Mouse (Mus musculus): ENCODE measurements around the gene Nlrp6. TPM values are rescaled to one million over a fixed set of nuclear protein-coding genes. Genes with fewer than 3 reads are reported as not detected.

Gene Nlrp6
- total RNA-seq, 2 experiments from 2014 or later, result 0.68 to 1.2 TPM

DNA sequence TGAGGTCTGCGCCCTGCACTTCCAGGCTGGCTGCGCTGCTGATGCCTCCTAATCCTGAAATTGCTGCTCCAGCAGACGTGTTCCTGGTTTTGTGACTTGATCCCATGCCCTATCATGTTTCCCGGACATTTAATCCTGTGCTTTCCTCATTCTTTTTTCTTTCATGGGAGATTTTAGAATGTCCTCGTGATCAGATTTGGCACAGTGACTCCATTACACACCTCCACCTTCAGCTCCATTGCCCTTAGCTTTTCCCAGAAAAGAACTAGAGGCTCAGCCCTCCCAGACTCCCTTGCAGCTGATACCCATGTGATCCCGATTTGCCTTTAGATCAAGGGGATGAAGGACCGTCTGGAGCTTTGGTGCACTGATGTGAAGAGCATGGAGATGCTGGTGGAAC lies 22.8 kb upstream of the Nlrp6 start:
- no peak overlapping the region for H3K27ac ChIP-seq
- no peak for DNase-seq (ENCODE audit: extremely low spot score in 1 of 2, low spot score in 2 of 2)
- TF ChIP-seq CTCF (IDR thresholded peaks at IDR 0.05), result no peak
- intact Hi-C loops (cut with DNase I), result no loop called here
- no peak overlapping the region for H3K4me3 ChIP-seq

DNA sequence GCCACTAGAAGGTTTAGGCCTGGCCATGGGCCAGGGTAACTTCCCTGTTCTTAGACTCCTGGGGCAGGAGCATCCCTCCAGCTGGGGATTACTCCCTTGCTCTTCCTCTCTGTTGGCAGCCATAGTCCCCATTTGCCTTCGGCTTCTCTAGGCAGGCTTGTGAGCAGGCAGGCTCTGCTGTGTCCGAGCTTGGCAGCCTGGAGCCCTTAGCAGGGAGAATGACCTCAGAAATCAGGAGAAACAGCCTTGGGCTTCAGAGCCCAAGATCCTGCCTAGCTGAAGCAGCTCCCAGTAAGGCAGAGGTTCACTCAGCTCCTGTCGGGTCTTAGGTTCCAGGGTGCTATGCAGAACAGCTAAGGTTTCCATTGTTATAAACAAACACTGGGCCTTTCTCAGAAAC lies 21.6 kb upstream of the Nlrp6 start:
- Histone ChIP-seq H3K4me3 (no peak overlapping the region), H3K27ac (no peak overlapping the region)
- intact Hi-C loops (cut with DNase I), result no loop called here
- no peak for DNase-seq (ENCODE audit: extremely low spot score in 1 of 2, low spot score in 2 of 2)
- no peak for TF ChIP-seq CTCF (IDR thresholded peaks at IDR 0.05)

DNA sequence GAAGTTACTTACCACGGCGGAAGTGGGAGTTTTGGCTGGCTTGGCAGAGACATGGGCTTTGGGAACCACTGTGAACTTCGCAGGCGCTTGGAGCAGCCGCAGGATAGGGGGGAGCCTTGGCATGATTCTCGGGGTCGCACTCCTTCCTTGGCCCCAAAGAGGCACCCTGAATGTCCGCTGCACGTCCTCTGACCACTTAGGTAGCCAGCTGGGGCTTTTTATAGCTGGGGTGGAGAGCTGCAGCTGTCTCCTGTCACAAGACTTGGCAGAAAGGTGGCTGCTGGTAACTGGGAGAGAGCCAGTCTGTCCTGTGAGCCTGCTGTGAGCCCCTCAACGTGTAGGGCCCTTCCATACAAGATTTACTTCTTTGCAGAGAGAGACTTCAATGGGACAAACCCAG lies 20.5 kb upstream of the Nlrp6 start, which contains the start of gene Cox8b:
Cox8b (minus strand) TSS at position 227 of the 400 bp plus-strand sequence.
- intact Hi-C loops (cut with DNase I), result loop anchor here (5.0 kb wide), 1 partner anchor 823 kb away; no protein-coding TSS in a partner anchor
- no peak for DNase-seq (ENCODE audit: extremely low spot score in 1 of 2, low spot score in 2 of 2)
- no peak within 1 kb of the TSS for H3K4me3 ChIP-seq
- no peak for TF ChIP-seq CTCF (IDR thresholded peaks at IDR 0.05)
- no peak within 1 kb of the TSS for H3K27ac ChIP-seq

DNA sequence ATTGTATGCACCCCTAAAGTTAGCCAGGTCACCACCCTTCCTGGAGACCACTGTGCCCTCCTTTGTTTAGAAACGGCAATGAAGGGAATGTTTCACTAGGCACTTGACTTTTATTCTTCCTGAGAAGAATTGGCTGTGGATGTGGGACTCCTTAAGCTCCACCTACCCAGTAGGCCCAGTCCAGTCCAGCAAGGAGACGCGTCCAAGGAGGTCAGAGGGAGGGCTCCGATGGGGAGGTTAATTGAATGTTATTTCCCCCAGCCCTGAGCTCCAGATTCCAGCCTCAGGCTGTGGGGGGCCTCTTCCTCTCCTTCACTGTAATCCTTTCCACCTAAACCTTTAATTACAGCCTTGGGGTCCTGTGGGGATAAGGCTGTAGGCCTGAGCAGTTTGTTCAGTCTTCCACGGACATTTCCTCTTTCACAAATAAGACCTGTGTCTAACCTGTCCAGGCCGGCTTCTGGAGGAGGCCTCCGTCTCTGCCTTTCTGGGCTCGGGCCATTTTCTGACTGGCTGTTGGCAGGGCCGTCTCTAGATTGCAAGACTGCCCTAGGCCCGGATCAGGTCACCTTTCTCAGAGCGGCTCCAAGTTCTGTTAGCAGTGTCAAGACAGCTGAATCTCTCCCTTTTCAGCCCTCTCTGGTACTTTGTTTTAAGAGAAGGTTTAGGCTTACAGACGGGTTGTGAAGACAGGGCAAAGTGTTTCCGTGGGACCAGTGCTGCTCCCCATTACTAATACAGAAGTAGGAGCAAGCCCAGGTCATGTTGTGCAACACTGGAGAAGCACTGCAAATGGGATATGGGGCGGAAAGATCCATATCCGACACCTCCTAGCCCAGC lies 18.4 kb upstream of the Nlrp6 start:
- intact Hi-C loops (cut with DNase I), result loop anchor here (5.0 kb wide), 1 partner anchor 825 kb away; no protein-coding TSS in a partner anchor
- Histone ChIP-seq H3K27ac (no peak overlapping the region), H3K4me3 (no peak overlapping the region)
- DNase-seq (ENCODE audit: extremely low spot score in 1 of 2, low spot score in 2 of 2), result no peak
- no peak for TF ChIP-seq CTCF (IDR thresholded peaks at IDR 0.05)

DNA sequence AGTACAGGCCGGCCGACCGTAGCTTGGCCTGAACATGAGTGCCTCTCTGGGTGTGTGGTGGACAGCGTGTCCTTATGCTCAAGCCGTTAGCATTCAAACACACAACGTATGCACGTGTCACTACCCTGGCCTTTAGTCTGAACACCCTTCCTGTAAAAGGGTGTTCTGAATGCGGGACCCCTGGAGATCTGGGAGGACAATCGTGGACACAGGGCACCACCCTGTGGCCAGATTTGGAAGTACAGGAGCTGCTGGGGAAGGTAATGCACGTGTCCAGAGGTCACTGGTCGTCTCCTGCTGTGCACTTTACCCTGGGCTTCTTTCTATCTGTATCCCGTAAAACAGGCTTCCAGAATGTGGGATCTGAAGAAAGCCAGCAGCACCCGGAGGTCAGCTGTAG lies 17.5 kb upstream of the Nlrp6 start:
- Histone ChIP-seq H3K27ac (no peak overlapping the region), H3K4me3 (no peak overlapping the region)
- peak; percentile 66 to 82 for DNase-seq (ENCODE audit: extremely low spot score in 1 of 2, low spot score in 2 of 2)
- intact Hi-C loops (cut with DNase I), result loop anchor here (1.0 to 5.0 kb wide), 2 partner anchors 59 to 826 kb away; no protein-coding TSS in a partner anchor
- peak; percentile 98 for TF ChIP-seq CTCF (IDR thresholded peaks at IDR 0.05)

DNA sequence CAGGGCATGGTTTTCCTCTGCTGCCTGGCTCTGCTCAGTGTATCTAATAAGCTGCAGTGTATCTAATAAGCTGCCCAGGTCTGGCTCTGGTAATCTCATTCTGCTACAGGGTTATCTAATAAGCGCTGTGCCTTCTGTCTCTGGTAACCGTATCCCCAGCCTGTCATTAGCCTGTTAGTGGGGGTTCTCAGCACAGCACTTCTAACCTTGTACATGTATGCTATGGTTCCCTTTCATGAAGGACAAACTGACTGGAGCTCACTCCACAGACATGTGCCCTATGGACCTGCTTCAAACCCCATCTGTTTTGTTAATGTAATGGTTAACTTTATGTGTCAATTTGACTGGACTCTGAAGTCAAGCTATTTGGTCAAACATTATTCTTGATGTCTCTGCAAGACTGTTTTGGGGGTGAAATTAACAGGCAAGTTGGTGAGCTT lies 15.0 kb upstream of the Nlrp6 start:
- Histone ChIP-seq H3K27ac (no peak overlapping the region), H3K4me3 (no peak overlapping the region)
- intact Hi-C loops (cut with DNase I), result loop anchor here (5.0 kb wide), 2 partner anchors 52 to 272 kb away; partner anchors contain the start of genes Gm45717 and Ifitm2
- DNase-seq (ENCODE audit: extremely low spot score in 1 of 2, low spot score in 2 of 2), result no peak
- no peak for TF ChIP-seq CTCF (IDR thresholded peaks at IDR 0.05)

DNA sequence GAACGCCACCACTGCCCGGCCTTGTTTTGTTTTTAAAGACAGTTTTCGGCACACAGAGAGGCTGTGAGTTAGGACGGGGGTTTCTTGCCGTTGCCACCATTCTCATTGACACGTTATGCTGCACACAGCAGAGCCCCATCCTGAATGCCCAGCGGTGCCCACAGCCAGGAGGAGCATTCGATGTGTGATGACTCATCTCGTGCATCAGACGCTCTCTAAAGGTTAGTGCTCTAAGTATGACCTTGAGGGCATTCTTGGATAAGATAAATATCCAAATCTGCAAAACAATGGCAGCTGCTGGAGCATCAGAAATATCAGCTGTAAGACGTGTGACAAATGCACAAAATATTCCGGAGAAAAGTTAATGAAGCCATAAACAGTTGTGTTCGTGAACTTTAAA lies 13.6 kb upstream of the Nlrp6 start:
- Histone ChIP-seq H3K4me3 (no peak overlapping the region), H3K27ac (no peak overlapping the region)
- intact Hi-C loops (cut with DNase I), result loop anchor here (5.0 kb wide), 2 partner anchors 50 to 270 kb away; partner anchors contain the start of genes Gm45717 and Ifitm2
- TF ChIP-seq CTCF (IDR thresholded peaks at IDR 0.05), result no peak
- no peak for DNase-seq (ENCODE audit: extremely low spot score in 1 of 2, low spot score in 2 of 2)

DNA sequence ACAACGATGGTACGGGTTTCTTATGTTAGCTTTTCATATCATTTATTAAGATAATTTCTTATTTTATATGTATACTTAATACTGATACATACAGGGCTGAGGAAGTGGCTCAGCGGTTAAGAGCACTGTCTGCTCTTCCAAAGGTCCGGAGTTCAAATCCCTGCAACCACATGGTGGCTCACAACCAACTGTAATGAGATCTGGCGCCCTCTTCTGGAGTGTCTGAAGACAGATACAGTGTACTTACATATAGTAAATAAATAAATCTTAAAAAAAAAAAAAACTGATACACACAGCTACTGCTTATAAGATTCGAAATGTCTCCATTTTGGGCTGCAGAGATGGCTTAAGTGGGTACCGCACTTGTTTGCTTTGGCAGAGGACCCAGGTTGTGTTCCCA lies 13.0 kb upstream of the Nlrp6 start:
- intact Hi-C loops (cut with DNase I), result loop anchor here (1.0 to 5.0 kb wide), 3 partner anchors 50 to 270 kb away; partner anchors contain the start of genes Gm45717 and Ifitm2
- no peak overlapping the region for H3K4me3 ChIP-seq
- no peak for DNase-seq (ENCODE audit: extremely low spot score in 1 of 2, low spot score in 2 of 2)
- peak; percentile 19 for TF ChIP-seq CTCF (IDR thresholded peaks at IDR 0.05)
- no peak overlapping the region for H3K27ac ChIP-seq

DNA sequence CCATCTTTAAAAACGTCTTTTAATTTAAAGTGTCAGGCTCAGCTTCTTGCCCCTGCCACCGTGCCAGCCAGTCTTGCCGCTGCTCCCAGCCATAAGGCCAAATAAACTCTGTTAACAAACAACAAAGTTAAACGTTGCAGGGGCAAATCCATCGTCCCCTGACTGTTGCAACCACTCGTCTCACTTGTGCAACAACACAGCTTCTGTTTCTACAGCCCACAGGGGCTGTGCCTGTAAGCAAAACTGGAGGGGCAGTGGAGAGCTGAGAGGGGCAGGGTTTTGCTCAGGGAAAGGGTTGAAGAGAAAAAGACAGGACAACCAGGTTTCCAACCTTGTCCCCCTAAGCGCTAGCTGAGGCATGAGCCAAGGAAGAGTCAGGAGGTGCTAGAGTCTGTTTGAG lies 12.5 kb upstream of the Nlrp6 start:
- H3K27ac ChIP-seq, result no peak overlapping the region
- intact Hi-C loops (cut with DNase I), result loop anchor here (1.0 to 5.0 kb wide), 3 partner anchors 49 to 269 kb away; partner anchors contain the start of genes Gm45717 and Ifitm2
- no peak overlapping the region for H3K4me3 ChIP-seq
- DNase-seq (ENCODE audit: extremely low spot score in 1 of 2, low spot score in 2 of 2), result no peak
- no peak for TF ChIP-seq CTCF (IDR thresholded peaks at IDR 0.05)

DNA sequence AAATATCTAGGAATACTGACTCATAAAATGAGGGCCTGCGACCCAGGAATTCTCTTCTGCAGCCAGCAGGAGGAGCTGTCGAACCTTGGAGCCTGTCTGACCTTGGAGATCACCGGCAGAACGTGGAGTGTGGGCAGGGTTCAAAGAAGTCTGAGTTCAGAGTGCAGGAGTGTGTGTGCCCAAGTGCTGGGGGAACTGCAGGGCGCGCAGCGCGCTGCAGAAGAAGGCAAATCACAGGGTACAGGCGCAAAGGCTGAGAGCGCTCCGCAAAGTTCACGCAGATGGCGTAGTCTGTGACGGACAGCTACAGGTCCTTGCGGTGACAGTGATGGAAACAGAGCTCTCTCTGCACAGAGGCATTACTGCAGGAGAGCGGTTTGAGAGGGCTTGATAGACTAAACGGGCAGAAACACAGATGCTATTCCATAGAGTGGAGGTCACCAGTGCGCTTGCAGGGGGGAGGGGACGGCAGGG lies 12.0 kb upstream of the Nlrp6 start:
- DNase-seq (ENCODE audit: extremely low spot score in 1 of 2, low spot score in 2 of 2), result peak; percentile 63 to 67
- TF ChIP-seq CTCF (IDR thresholded peaks at IDR 0.05), result peak; percentile 83
- intact Hi-C loops (cut with DNase I), result loop anchor here (1.0 to 5.0 kb wide), 3 partner anchors 49 to 269 kb away; partner anchors contain the start of genes Gm45717 and Ifitm2
- Histone ChIP-seq H3K27ac (no peak overlapping the region; the same call in 1 of the 2 replicates), H3K4me3 (peak overlapping the region; percentile 28)

DNA sequence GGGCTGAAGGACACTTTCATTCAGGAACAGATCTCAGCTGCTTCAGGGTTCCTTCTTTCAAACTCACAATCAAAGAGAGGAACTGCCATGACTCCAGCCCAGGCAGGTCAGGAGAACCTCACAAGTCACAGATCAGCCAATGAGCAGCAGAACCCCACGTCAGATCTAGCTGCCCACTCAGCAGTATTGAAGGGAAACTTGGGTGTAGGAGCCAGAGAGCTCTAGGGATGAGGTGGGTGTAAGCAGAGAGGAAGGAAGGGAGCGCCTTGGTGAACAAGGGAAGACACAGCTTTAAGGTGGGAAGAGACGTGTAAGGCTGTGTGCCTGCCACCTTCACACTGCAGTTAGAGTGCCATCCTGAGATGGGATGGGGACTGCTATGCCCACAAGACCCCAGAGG lies 8.4 kb upstream of the Nlrp6 start:
- intact Hi-C loops (cut with DNase I), result no loop called here
- TF ChIP-seq CTCF (IDR thresholded peaks at IDR 0.05), result no peak
- Histone ChIP-seq H3K4me3 (no peak overlapping the region), H3K27ac (no peak overlapping the region)
- peak; percentile 28 to 41 for DNase-seq (ENCODE audit: extremely low spot score in 1 of 2, low spot score in 2 of 2)

DNA sequence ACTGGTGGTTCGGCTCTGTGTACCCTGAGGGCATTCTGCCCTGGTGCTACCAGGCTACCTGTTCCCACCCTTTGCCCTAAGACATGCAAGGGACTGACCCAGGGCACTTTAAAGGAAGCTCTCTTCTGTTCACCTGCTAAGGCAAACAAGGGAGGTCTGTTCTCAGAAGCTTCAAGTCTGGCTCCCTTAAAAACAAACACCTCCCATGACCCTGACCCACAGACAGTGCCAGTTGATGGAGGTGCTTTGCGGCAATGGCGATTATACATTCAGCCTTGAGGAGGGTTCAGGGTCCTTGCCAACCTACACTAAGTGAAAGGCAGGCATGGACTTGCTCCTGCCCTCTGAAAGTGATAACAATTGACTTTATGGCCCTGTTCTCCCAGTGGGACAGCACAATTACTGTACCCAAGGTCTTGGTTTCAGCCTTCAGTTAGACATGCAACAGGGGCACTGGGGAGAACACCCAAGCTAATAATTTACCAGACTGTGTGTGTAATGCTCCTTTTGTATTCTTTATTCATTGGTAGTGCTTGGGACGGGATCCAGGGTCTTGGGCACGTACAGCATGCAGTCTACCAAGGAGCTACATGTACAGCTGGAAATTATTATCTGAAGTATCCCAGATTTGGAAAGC lies 7.7 kb upstream of the Nlrp6 start:
- no peak overlapping the region for H3K4me3 ChIP-seq
- no peak for DNase-seq (ENCODE audit: extremely low spot score in 1 of 2, low spot score in 2 of 2)
- TF ChIP-seq CTCF (IDR thresholded peaks at IDR 0.05), result no peak
- intact Hi-C loops (cut with DNase I), result no loop called here
- H3K27ac ChIP-seq, result no peak overlapping the region
